Mouse (Mus musculus) limb, embryonic 14.5 days (tissue): ENCODE measurements at regions not wholly inside any gene's neighbourhood (a gene's known extent, or its start where the extent isn't known, plus 50 kb on each side); places are given as distances from the start of the nearest gene placed in this dataset.

ENCODE experiments used
- ATAC-seq: fragments of 200-750 bp; cut with Nextera tagmentation; 2 replicates; pipeline ENCODE4 v1.8.0; 2017; ENCODE audit warnings: low read depth, moderate number of reproducible peaks, moderate TSS enrichment; ENCODE audit not compliant: low FRiP score
- DNase-seq: peaks from one replicate; pipeline ENCODE4 v3.0.0-alpha.2; 2015; ENCODE audit warnings: low spot score
- H3K27ac ChIP-seq: fragments of 300-500 bp; sonication (generic); replicated peaks from 2 replicates; pipeline ENCODE4 v1.5.1; 2014; ENCODE audit warnings: low read depth, mild to moderate bottlenecking, low read length, moderate library complexity, mixed read lengths
- H3K27me3 ChIP-seq: fragments of 300-500 bp; sonication (generic); 2 replicates; pipeline ENCODE4 v1.6.1; 2014; ENCODE audit warnings: low read length, mixed read lengths; ENCODE audit not compliant: control insufficient read depth, insufficient read depth
- H3K36me3 ChIP-seq: fragments of 300-500 bp; sonication (generic); 2 replicates; pipeline ENCODE4 v1.6.1; 2014; ENCODE audit warnings: mild to moderate bottlenecking, low read length, moderate library complexity, mixed read lengths; ENCODE audit not compliant: control insufficient read depth, insufficient read depth
- H3K4me1 ChIP-seq: fragments of 300-500 bp; sonication (generic); 2 replicates; pipeline ENCODE4 v1.6.1; 2014; ENCODE audit warnings: antibody characterized with exemption, low read length, mixed read lengths; ENCODE audit not compliant: control insufficient read depth, insufficient read depth
- H3K4me2 ChIP-seq: fragments of 300-500 bp; sonication (generic); replicated peaks from 2 replicates; pipeline ENCODE4 v1.6.1; 2014; ENCODE audit warnings: low read depth, mild to moderate bottlenecking, low read length, moderate library complexity; ENCODE audit not compliant: severe bottlenecking
- H3K4me3 ChIP-seq: fragments of 300-500 bp; sonication (generic); replicated peaks from 2 replicates; pipeline ENCODE4 v1.5.1; 2014; ENCODE audit warnings: low read length
- H3K9ac ChIP-seq: fragments of 300-500 bp; sonication (generic); 2 replicates; pipeline ENCODE4 v1.6.1; 2014; ENCODE audit warnings: mild to moderate bottlenecking, low read depth, low read length, moderate library complexity; ENCODE audit not compliant: severe bottlenecking
- H3K9me3 ChIP-seq: fragments of 300-500 bp; sonication (generic); 2 replicates; pipeline ENCODE4 v1.6.1; 2016; ENCODE audit warnings: low read length; ENCODE audit not compliant: control insufficient read depth
- POLR2A ChIP-seq: fragments of 200-500 bp; IDR thresholded peaks from 2 replicates; pipeline ENCODE4 v1.8.0; 2012; ENCODE audit warnings: inconsistent platforms, mild to moderate bottlenecking, moderate library complexity, borderline replicate concordance; ENCODE audit not compliant: insufficient read depth, insufficient read length; ENCODE audit errors: extremely low read depth
- WGBS: fragments of 180-500 bp; shearing (Covaris S2); extraction: QIAGEN DNeasy Blood & Tissue Kit; methylation state at CpG from one replicate; pipeline ENCODE4 v1.1.7; 2014; 5-methylcytosine and 5-hydroxymethylcytosine counted together

GRCm38 (mm10) chr5:111506821-111507220, 89.7 kb downstream of the Mn1 start:
- ATAC-seq (peak; percentile 49; the same call in 1 of the 2 replicates), DNase-seq (peak; percentile 52)
- Histone ChIP-seq H3K4me2 (no peak overlapping the region), H3K4me1 (peaks cover 10% of the 10 kb centered on the region; the same call in 1 of the 2 replicates), H3K36me3 (no peaks in the 10 kb centered on the region), H3K9ac (no peak overlapping the region), H3K4me3 (no peak overlapping the region), H3K27me3 (no peaks in the 10 kb centered on the region), H3K9me3 (no peaks in the 10 kb centered on the region), H3K27ac (no peak overlapping the region)
- WGBS: 66% methylated on average over 6 of the region's 6 CpGs
- TF ChIP-seq POLR2A: no peak

GRCm38 (mm10) chr5:111507332-111507731, 90.2 kb downstream of the Mn1 start:
- Histone ChIP-seq H3K27me3 (no peaks in the 10 kb centered on the region), H3K4me1 (peaks cover 13% of the 10 kb centered on the region; the same call in 1 of the 2 replicates), H3K4me3 (no peak overlapping the region), H3K36me3 (no peaks in the 10 kb centered on the region), H3K9me3 (no peaks in the 10 kb centered on the region), H3K27ac (no peak overlapping the region), H3K9ac (no peak overlapping the region), H3K4me2 (no peak overlapping the region)
- TF ChIP-seq POLR2A: no peak
- DNase-seq (no peak), ATAC-seq (no peak)
- 83% methylated on average over 2 of the region's 2 CpGs for WGBS

- peaks cover 13% of the 10 kb centered on the region; the same call in 1 of the 2 replicates for H3K4me1 ChIP-seq
- no peaks in the 10 kb centered on the region for H3K9me3 ChIP-seq
- H3K9ac ChIP-seq: peak overlapping the region; percentile 31; the same call in 1 of the 2 replicates
- no peaks in the 10 kb centered on the region for H3K36me3 ChIP-seq
- peak; percentile 31; the same call in 1 of the 2 replicates for ATAC-seq
- 2% methylated on average over 14 of the region's 21 CpGs for WGBS
- peak overlapping the region; percentile 33; the same call in 1 of the 2 replicates for H3K27ac ChIP-seq
- no peaks in the 10 kb centered on the region for H3K27me3 ChIP-seq
- TF ChIP-seq POLR2A: no peak
- DNase-seq: peak; percentile 54
- peak overlapping the region; percentile 49 for H3K4me2 ChIP-seq
- peak overlapping the region; percentile 30 for H3K4me3 ChIP-seq
These were observed 91.9 kb downstream of the Mn1 start for GRCm38 (mm10) chr5:111509014-111509561.

- WGBS: 11% methylated on average over 9 of the region's 9 CpGs
- H3K36me3 ChIP-seq: no peaks in the 10 kb centered on the region
- no peak overlapping the region; the same call in 1 of the 2 replicates for H3K27ac ChIP-seq
- no peaks in the 10 kb centered on the region for H3K27me3 ChIP-seq
- peak overlapping the region; percentile 31; the same call in 1 of the 2 replicates for H3K9ac ChIP-seq
- ATAC-seq (no peak), DNase-seq (no peak)
- H3K4me1 ChIP-seq: peaks cover 13% of the 10 kb centered on the region; the same call in 1 of the 2 replicates
- H3K4me2 ChIP-seq: peak overlapping the region; percentile 49
- peak overlapping the region; percentile 30 for H3K4me3 ChIP-seq
- TF ChIP-seq POLR2A: no peak
- no peaks in the 10 kb centered on the region for H3K9me3 ChIP-seq
These were observed 92.5 kb downstream of the Mn1 start for GRCm38 (mm10) chr5:111509575-111510057.

- H3K9ac ChIP-seq: no peak overlapping the region
- TF ChIP-seq POLR2A: no peak
- H3K9me3 ChIP-seq: no peaks in the 10 kb centered on the region
- H3K27ac ChIP-seq: no peak overlapping the region
- 62% methylated on average over 5 of the region's 5 CpGs for WGBS
- H3K27me3 ChIP-seq: no peaks in the 10 kb centered on the region
- H3K4me3 ChIP-seq: no peak overlapping the region
- H3K36me3 ChIP-seq: no peaks in the 10 kb centered on the region
- no peak overlapping the region for H3K4me2 ChIP-seq
- DNase-seq (no peak), ATAC-seq (no peak)
- peaks cover 13% of the 10 kb centered on the region; the same call in 1 of the 2 replicates for H3K4me1 ChIP-seq
These were observed 93.2 kb downstream of the Mn1 start for GRCm38 (mm10) chr5:111510183-111510878.
